Mouse (Mus musculus) thymus, adult 2 months (tissue): ENCODE data around the gene Krt75. TPM values are rescaled to one million over a fixed set of nuclear protein-coding genes. Genes with fewer than 3 reads are reported as not detected.

Source experiments
- DNase-seq: peaks from one replicate; pipeline ENCODE4 v3.0.0; 2021
- H3K27ac ChIP-seq: fragments of 200-500 bp; 2 replicates; pipeline ENCODE4 v1.5.1; 2012; ENCODE audit warnings: low read length, control low read depth; ENCODE audit not compliant: control insufficient read depth, insufficient read depth
- H3K27me3 ChIP-seq: fragments of 200-500 bp; 2 replicates; pipeline ENCODE4 v1.6.1; 2012; ENCODE audit warnings: mild to moderate bottlenecking, low read length, moderate library complexity, mixed read lengths; ENCODE audit not compliant: control insufficient read depth, insufficient read depth
- H3K36me3 ChIP-seq: fragments of 200-500 bp; 2 replicates; pipeline ENCODE4 v1.6.1; 2012; ENCODE audit warnings: mild to moderate bottlenecking, low read length, moderate library complexity; ENCODE audit not compliant: control insufficient read depth, insufficient read depth
- H3K4me1 ChIP-seq: fragments of 200-500 bp; replicated peaks from 2 replicates; pipeline ENCODE4 v1.6.1; 2012; ENCODE audit warnings: low read length; ENCODE audit not compliant: control insufficient read depth, insufficient read depth
- H3K4me3 ChIP-seq: fragments of 200-500 bp; 2 replicates; pipeline ENCODE4 v1.5.1; 2012; ENCODE audit warnings: mild to moderate bottlenecking, low read length, control low read depth, moderate library complexity; ENCODE audit not compliant: control insufficient read depth, insufficient read depth
- CTCF ChIP-seq: fragments of 200-500 bp; IDR thresholded peaks from 2 replicates; pipeline ENCODE4 v1.5.1; 2012; ENCODE audit warnings: mild to moderate bottlenecking, control low read depth, low read length, moderate library complexity, borderline replicate concordance; ENCODE audit not compliant: control insufficient read depth, poor library complexity, insufficient read depth; ENCODE audit errors: extremely low read depth
- POLR2A ChIP-seq: fragments of 200-500 bp; IDR thresholded peaks from 2 replicates; pipeline ENCODE4 v1.6.1; 2012; ENCODE audit warnings: mild to moderate bottlenecking, low read length, control low read depth, moderate library complexity; ENCODE audit not compliant: control insufficient read depth, poor library complexity, insufficient read depth; ENCODE audit errors: extremely low read depth
- WGBS: fragments of 180-500 bp; shearing (Covaris S2); methylation state at CpG from one replicate; pipeline ENCODE4 v1.1.7; 2018; 5-methylcytosine and 5-hydroxymethylcytosine counted together
- polyA plus RNA-seq: library from polyadenylated mRNA; depleted of rRNA; stranded (reverse); fragments of >200 nt; gene quantifications from 2 replicates; pipeline ENCODE4 v1.2.3, GENCODE M21; 2012

Krt75 gene
- polyA plus RNA-seq, 1 experiment = 0.49 TPM

DNA sequence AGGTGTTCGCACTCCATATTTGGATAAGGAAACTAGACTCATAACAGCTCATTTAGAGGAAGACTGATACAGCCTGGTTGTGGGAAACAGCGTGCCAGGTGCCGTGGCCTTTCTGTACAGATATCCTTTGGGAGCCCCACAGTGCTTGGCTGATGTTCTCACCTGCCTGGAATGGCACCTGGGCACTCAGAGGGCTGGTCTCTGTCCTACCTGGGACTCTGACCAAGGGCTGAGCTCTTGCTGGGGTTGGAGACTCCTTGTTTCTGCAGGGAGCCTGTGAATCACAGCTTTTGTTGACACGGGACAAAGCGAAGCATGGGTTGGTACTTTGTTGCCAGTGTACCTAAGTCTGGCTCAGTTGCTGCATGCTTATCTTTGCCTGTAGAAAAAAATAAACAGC, 1.8 kb upstream of the Krt75 start:
- Histone ChIP-seq H3K27ac (no peak overlapping the region), H3K4me1 (no peaks in the 10 kb centered on the region), H3K36me3 (no peaks in the 10 kb centered on the region), H3K4me3 (no peak overlapping the region), H3K27me3 (no peaks in the 10 kb centered on the region)
- 77% methylated on average over 5 of the region's 5 CpGs for whole genome bisulfite sequencing
- TF ChIP-seq CTCF = no peak
- DNase-seq = no peak

DNA sequence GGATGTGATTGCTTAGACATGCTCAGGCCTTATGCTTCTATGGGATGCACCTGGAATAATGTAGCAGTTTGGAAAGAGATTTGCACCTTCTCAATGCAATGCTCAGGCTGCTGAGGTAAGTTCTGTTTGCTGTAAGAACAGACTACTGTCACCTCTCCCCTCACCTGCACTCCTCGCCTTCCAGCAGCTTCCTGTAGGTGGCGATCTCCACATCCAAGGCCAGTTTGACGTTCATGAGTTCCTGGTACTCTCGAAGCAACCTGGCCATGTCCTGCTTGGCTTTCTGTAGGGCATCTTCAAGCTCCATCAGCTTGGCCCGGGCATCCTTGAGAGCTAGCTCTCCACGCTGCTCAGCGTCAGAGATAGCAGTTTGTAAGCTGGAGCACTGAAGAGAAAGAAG, 5.9 kb downstream of the Krt75 start:
- DNase-seq = peak; percentile 11
- Histone ChIP-seq H3K27ac (no peak overlapping the region), H3K4me3 (no peak overlapping the region), H3K27me3 (no peaks in the 10 kb centered on the region), H3K36me3 (no peaks in the 10 kb centered on the region), H3K4me1 (no peaks in the 10 kb centered on the region)
- TF ChIP-seq POLR2A (no peak), CTCF (peak; percentile 45; the same call in 1 of the 2 replicates)
- WGBS = 45% methylated on average over 7 of the region's 7 CpGs

DNA sequence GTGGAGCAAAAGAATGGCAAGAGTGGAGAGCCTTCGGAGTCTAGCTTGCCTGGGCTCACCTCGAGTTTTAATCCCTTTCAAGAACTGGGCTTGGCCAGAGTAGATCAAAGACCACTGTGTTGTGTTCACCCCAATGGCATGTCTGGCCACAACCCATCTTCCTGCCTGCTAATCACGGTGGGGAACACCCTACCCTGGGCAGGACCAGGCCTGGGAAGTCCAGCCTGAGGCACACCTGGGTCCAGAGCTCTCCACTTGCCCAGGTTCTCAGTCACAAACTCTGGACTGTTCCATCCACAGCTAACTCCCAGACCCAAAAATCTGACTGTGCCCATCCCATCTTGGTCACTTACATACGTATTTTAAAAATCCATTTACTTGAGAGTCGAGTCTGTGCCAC, 10.9 kb downstream of the Krt75 start, which contains the start of gene Krt90:
Gene Krt90 (minus strand): TSS at position 101 of the 400 bp plus-strand sequence.
- H3K4me3 ChIP-seq = no peak within 1 kb of the TSS
- 69% methylated on average over 5 of the region's 5 CpGs for WGBS

DNA sequence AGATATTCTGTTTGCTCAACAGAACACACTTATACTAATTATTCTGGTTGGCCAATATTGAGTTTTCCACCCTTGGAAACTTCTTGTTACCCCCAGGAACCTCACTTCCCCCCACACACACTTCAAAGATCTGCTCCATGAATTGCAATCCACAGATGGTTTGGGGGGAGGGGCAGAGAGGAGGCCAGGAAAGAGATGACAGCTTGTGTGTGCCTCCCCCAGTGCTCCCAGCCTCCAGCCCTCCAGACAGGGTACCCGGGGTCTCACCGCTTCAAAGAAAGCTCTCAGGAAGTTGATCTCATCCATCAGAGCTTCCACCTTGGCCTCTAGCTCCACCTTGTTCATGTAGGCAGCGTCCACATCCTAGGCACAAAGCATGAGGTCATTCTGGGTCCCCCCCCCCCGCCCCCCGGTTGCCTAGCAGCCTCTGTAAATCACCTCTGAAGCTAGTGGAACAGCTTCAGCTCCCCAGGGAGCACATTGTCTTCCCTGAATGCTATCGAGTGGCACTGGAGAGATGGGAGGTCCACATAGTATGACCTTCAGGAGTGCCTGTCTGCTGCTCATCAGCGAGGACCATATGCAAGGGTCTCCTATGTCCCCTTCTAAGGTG, 15.6 kb downstream of the Krt75 start:
- Histone ChIP-seq H3K27me3 (no peaks in the 10 kb centered on the region), H3K4me1 (no peaks in the 10 kb centered on the region), H3K36me3 (no peaks in the 10 kb centered on the region), H3K27ac (no peak overlapping the region), H3K4me3 (no peak overlapping the region)
- no peak for DNase-seq
- TF ChIP-seq CTCF = no peak
- TF ChIP-seq POLR2A = no peak
- 19% methylated on average over 7 of the region's 7 CpGs for WGBS

More for the DNA sequence above, 10.9 kb downstream of the Krt75 start, which contains the start of gene Krt90:
- Histone ChIP-seq H3K4me1 (no peaks in the 10 kb centered on the region), H3K27ac (no peak within 1 kb of the TSS), H3K36me3 (no peaks in the 10 kb centered on the region), H3K27me3 (no peaks in the 10 kb centered on the region)
- TF ChIP-seq POLR2A = no peak
- no peak for TF ChIP-seq CTCF
- no peak for DNase-seq

DNA sequence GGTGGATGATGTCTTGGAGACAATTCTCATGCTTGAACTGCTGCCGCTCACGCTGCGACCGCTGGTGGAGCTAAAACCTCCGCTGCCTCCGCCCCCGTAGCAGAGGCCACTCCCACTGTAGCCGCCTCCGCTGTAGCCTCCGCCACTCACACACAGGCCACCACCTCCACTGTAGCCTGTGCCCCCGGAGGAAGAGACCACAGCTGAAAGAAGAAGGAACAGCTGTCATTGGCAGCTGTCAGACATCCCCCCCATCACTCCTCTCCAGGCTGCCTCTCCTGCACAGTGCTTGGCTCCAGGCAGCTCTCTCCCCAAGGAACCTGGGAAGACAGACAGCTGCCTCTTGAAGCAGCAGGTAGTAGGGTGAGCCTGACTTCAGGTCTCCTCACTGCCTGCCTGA, 20.5 kb downstream of the Krt75 start:
- TF ChIP-seq CTCF = no peak
- no peak for TF ChIP-seq POLR2A
- H3K27me3 ChIP-seq = no peaks in the 10 kb centered on the region
- no peak overlapping the region for H3K4me3 ChIP-seq
- DNase-seq = peak; percentile 60
- no peaks in the 10 kb centered on the region for H3K36me3 ChIP-seq
- under 1% methylated on average over 11 of the region's 11 CpGs for WGBS
- H3K4me1 ChIP-seq = no peaks in the 10 kb centered on the region
- no peak overlapping the region for H3K27ac ChIP-seq

GRCm38 (mm10) chr15:101552188-101552587, 21.5 kb downstream of the Krt75 start:
- 90% methylated on average over 8 of the region's 8 CpGs for WGBS
- Histone ChIP-seq H3K27ac (no peak overlapping the region), H3K27me3 (no peaks in the 10 kb centered on the region), H3K4me3 (no peak overlapping the region), H3K36me3 (no peaks in the 10 kb centered on the region), H3K4me1 (no peaks in the 10 kb centered on the region)
- no peak for DNase-seq
- no peak for TF ChIP-seq CTCF
- TF ChIP-seq POLR2A = no peak

GRCm38 (mm10) chr15:101550567-101550966, 23.1 kb downstream of the Krt75 start, which contains the start of gene Krt82:
TSS of gene Krt82 (minus strand) at chr15:101550667.
- no peak within 1 kb of the TSS for H3K4me3 ChIP-seq
- no peaks in the 10 kb centered on the region for H3K36me3 ChIP-seq
- WGBS = 76% methylated on average over 7 of the region's 7 CpGs
- no peaks in the 10 kb centered on the region for H3K27me3 ChIP-seq
- no peak within 1 kb of the TSS for H3K27ac ChIP-seq
- H3K4me1 ChIP-seq = no peaks in the 10 kb centered on the region
- TF ChIP-seq POLR2A (no peak), CTCF (no peak)
- no peak for DNase-seq
